Comparison of ENCODE assay signal across 8 mouse cellular contexts in the genomic region with DNA sequence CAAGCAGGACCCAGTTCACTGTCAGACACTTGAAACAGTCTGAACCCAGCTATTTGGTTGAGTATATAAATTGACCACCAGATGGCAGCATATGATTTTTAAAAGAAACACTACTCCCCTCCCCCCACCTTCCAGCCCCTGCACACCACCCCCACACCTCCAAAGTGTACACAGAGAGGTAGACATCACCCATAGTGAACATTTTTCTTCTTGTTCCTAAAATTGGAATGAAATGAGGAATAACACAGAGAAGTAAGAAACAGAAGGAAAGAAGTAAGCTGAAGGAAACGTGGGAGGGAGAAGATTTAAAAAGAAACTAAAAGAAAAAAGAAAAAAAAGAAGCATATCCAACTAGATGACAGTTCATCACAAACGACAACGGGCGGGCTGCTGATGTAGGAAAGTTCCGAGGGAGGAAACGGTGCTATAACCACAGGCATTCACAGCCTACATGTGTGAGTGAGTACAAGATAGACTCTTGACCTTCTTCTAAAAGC.
A peak's percentile ranks its signal among the peaks of the same experiment; 100 is the strongest.
DNase-seq lines count a peak whose midpoint lies in the region; ATAC-seq and TF ChIP-seq lines count a peak whose summit lies in the region.

No protein-coding gene starts in this region.

- no peak for TF ChIP-seq CTCF in thymus, adult 2 months (IDR thresholded peaks at IDR 0.05; ENCODE audit: borderline replicate concordance, control insufficient read depth, extremely low read depth, insufficient read depth, low read length, poor library complexity)

- no peaks in the 10 kb centered on the region for H3K27me3 ChIP-seq in forebrain, embryonic 15.5 days
- H3K27me3 ChIP-seq in megakaryocyte, embryonic 14.5 days (replicated peaks): no peaks in the 10 kb centered on the region
- no peaks in the 10 kb centered on the region for H3K27me3 ChIP-seq in thymus, adult 2 months (ENCODE audit: control insufficient read depth, insufficient read depth, low read length)

- no peak overlapping the region for H3K4me3 ChIP-seq in forebrain, embryonic 15.5 days
- peak overlapping the region; percentile 89 for H3K4me3 ChIP-seq in megakaryocyte, embryonic 14.5 days (replicated peaks)
- H3K4me3 ChIP-seq in thymus, adult 2 months (ENCODE audit: control insufficient read depth, insufficient read depth, low read length): no peak overlapping the region

- H3K27ac ChIP-seq in forebrain, embryonic 15.5 days (replicated peaks): no peak overlapping the region
- peak overlapping the region; percentile 62 for H3K27ac ChIP-seq in thymus, adult 2 months (ENCODE audit: control insufficient read depth, insufficient read depth, low read length)

- TF ChIP-seq POLR2A in thymus, adult 2 months (IDR thresholded peaks at IDR 0.05; ENCODE audit: control insufficient read depth, extremely low read depth, insufficient read depth, low read length, poor library complexity): no peak

- H3K9me3 ChIP-seq in forebrain, embryonic 15.5 days: no peaks in the 10 kb centered on the region
- no peaks in the 10 kb centered on the region for H3K9me3 ChIP-seq in megakaryocyte, embryonic 14.5 days

- ATAC-seq in forebrain, embryonic 15.5 days (replicated peaks): peak; percentile 61; the same call in 1 of the 2 replicates

- no peaks in the 10 kb centered on the region for H3K36me3 ChIP-seq in forebrain, embryonic 15.5 days
- H3K36me3 ChIP-seq in megakaryocyte, embryonic 14.5 days (replicated peaks; ENCODE audit: low read length): no peaks in the 10 kb centered on the region
- H3K36me3 ChIP-seq in thymus, adult 2 months (ENCODE audit: control insufficient read depth, insufficient read depth, low read length): no peaks in the 10 kb centered on the region

- H3K9ac ChIP-seq in forebrain, embryonic 15.5 days (replicated peaks): no peak overlapping the region

- WGBS in forebrain, embryonic 15.5 days: 79% methylated on average over 6 of the region's 6 CpGs
- WGBS in thymus, adult 2 months: under 1% methylated on average over 6 of the region's 6 CpGs

- DNase-seq in gastrocnemius, adult 18-20 months (ENCODE audit: low spot score): peak; percentile 16
- no peak for DNase-seq in gastrocnemius, postnatal 25 days
- DNase-seq in right cerebral cortex, adult 18-20 months: peak; percentile 23
- DNase-seq in right cerebral cortex, postnatal 25 days: no peak
- DNase-seq in thymus, adult 2 months: peak; percentile 68
- DNase-seq in gastrocnemius, postnatal 4 days (ENCODE audit: low spot score in 2 of 2): no peak

- H3K4me1 ChIP-seq in forebrain, embryonic 15.5 days: no peaks in the 10 kb centered on the region
- H3K4me1 ChIP-seq in megakaryocyte, embryonic 14.5 days: peaks cover 10% of the 10 kb centered on the region
- H3K4me1 ChIP-seq in thymus, adult 2 months (replicated peaks; ENCODE audit: control insufficient read depth, insufficient read depth, low read length): peaks cover 2% of the 10 kb centered on the region

- H3K4me2 ChIP-seq in forebrain, embryonic 15.5 days (replicated peaks): no peak overlapping the region

Comparison
In these comparisons a context has a peak if more than half of its experiments do, and no peak if none do; other contexts are left out.
1. DNase-seq: peak in gastrocnemius, adult 18-20 months (single experiment), right cerebral cortex, adult 18-20 months (single experiment) and thymus, adult 2 months (single experiment); none in gastrocnemius, postnatal 25 days (single experiment), right cerebral cortex, postnatal 25 days (single experiment) and gastrocnemius, postnatal 4 days (0 of 2).